8 mouse cellular contexts compared by ENCODE assay signal in genomic region chr4:43442456-43443361, GRCm38 (mm10). TPM values are rescaled to one million over a fixed set of nuclear protein-coding genes. Genes with fewer than 3 reads are reported as not detected.
DNase-seq lines count a peak whose midpoint lies in the region; ATAC-seq and TF ChIP-seq lines count a peak whose summit lies in the region.

No protein-coding gene starts in this region.

- intact Hi-C loops in heart, adult 2 months (cut with DNase I), result loop anchor here (2.0 to 5.0 kb wide), 4 partner anchors 36 to 135 kb away; partner anchors contain the start of genes Creb3, Gba2, Rgp1 and Tln1

- TF ChIP-seq CTCF in heart, adult 2 months (IDR thresholded peaks at IDR 0.05), result no peak
- no peak for TF ChIP-seq CTCF in midbrain, postnatal 0 days (IDR thresholded peaks at IDR 0.05)

- no peak for TF ChIP-seq EP300 in heart, adult 2 months (IDR thresholded peaks at IDR 0.05; ENCODE audit: insufficient read depth, low read depth, low read length)

- H3K27me3 ChIP-seq in heart, adult 2 months (ENCODE audit: control insufficient read depth, insufficient read depth, low read length), result no peaks in the 10 kb centered on the region
- H3K27me3 ChIP-seq in midbrain, postnatal 0 days (ENCODE audit: insufficient read depth, low read length), result no peaks in the 10 kb centered on the region

- H3K9me3 ChIP-seq in midbrain, postnatal 0 days (ENCODE audit: low read length), result no peaks in the 10 kb centered on the region

- H3K9ac ChIP-seq in heart, adult 2 months (ENCODE audit: low read depth, low read length), result peak overlapping the region; percentile 66
- H3K9ac ChIP-seq in midbrain, postnatal 0 days (replicated peaks; ENCODE audit: low read length, poor library complexity, severe bottlenecking), result peak overlapping the region; percentile 97

- H3K79me2 ChIP-seq in heart, adult 2 months (replicated peaks; ENCODE audit: control insufficient read depth, insufficient read depth, low read length), result no peaks in the 10 kb centered on the region

- TF ChIP-seq POLR2A in heart, adult 2 months (IDR thresholded peaks at IDR 0.05; ENCODE audit: insufficient read depth, low read depth, low read length), result no peak

- DNase-seq in 3134 (ENCODE audit: extremely low read depth, insufficient read length, low spot score) (peak; percentile 93), liver (peak; percentile 80)
- peak; percentile 72 to 75 for DNase-seq in adrenal gland, adult 18-20 months (ENCODE audit: low spot score in 2 of 2)
- DNase-seq in embryo, embryonic 11.5 days (ENCODE audit: low read depth, low spot score), result peak; percentile 70
- DNase-seq in heart, adult 2 months, result peak; percentile 80 to 87
- DNase-seq in kidney, adult 9 months, result peak; percentile 84
- peak; percentile 79 for DNase-seq in midbrain, postnatal 0 days (ENCODE audit: low spot score)
- peak; percentile 66 to 83 for DNase-seq in spleen, postnatal 4 days (ENCODE audit: low spot score in 2 of 2)

- H3K4me1 ChIP-seq in heart, adult 2 months (ENCODE audit: control insufficient read depth, insufficient read depth, low read length), result peaks cover 3% of the 10 kb centered on the region; the same call in 1 of the 2 replicates
- no peaks in the 10 kb centered on the region; the same call in 1 of the 2 replicates for H3K4me1 ChIP-seq in midbrain, postnatal 0 days (ENCODE audit: insufficient read depth, low read length)

- H3K36me3 ChIP-seq in heart, adult 2 months (ENCODE audit: control insufficient read depth, insufficient read depth, low read length), result no peaks in the 10 kb centered on the region
- peaks cover 30% of the 10 kb centered on the region for H3K36me3 ChIP-seq in midbrain, postnatal 0 days (ENCODE audit: insufficient read depth, low read length)

- ATAC-seq in midbrain, postnatal 0 days (ENCODE audit: low FRiP score), result peak; percentile 44

- peak overlapping the region; percentile 87 for H3K27ac ChIP-seq in heart, adult 2 months
- H3K27ac ChIP-seq in midbrain, postnatal 0 days (ENCODE audit: low read depth, low read length), result peak overlapping the region; percentile 88

- peak overlapping the region; percentile 77 for H3K4me3 ChIP-seq in heart, adult 2 months
- peak overlapping the region; percentile 97 for H3K4me3 ChIP-seq in midbrain, postnatal 0 days (ENCODE audit: low read depth, low read length)

- WGBS in heart, adult 2 months, result under 1% methylated on average over 77 of the region's 88 CpGs
- under 1% methylated on average over 66 of the region's 88 CpGs for WGBS in midbrain, postnatal 0 days

- peak overlapping the region; percentile 91 for H3K4me2 ChIP-seq in midbrain, postnatal 0 days (ENCODE audit: low read depth, low read length, poor library complexity, severe bottlenecking)

RNA-seq across cellular contexts. Expression of gene Tesk1, which starts 1.0 kb away (rescaled TPM):
- total RNA-seq in adrenal gland, adult 18-20 months (2021), result 10 to 100 TPM; 67.6 to 72.3 TPM
- 10 to 100 TPM; 36.6 to 37.5 TPM for total RNA-seq in heart, adult 2 months (2021)
- 51.5 and 52.6 TPM in 2 replicates for polyA plus RNA-seq in heart, adult 2 months (2012; rRNA removed)
- 141 and 184 TPM in 2 replicates for total RNA-seq in midbrain, postnatal 0 days (2014; rRNA removed)
- polyA plus RNA-seq in midbrain, postnatal 0 days (2015; fragmentation: Nextera tagmentation; extraction: Ambion mirVana), result 17.2 and 18.9 TPM in 2 replicates

RNA-seq across cellular contexts. Expression of gene Cd72, which starts 11.7 kb away (rescaled TPM):
- total RNA-seq in adrenal gland, adult 18-20 months (2021), result 1 to 10 TPM; 2.6 to 2.8 TPM
- total RNA-seq in heart, adult 2 months (2021), result 1 to 10 TPM in 1 of 2 experiments, under 1 TPM in 1; 0.97 to 1.0 TPM
- polyA plus RNA-seq in heart, adult 2 months (2012; rRNA removed), result 1.8 and 4.8 TPM in 2 replicates
- not detected in 2 replicates for total RNA-seq in midbrain, postnatal 0 days (2014; rRNA removed)
- polyA plus RNA-seq in midbrain, postnatal 0 days (2015; fragmentation: Nextera tagmentation; extraction: Ambion mirVana), result 5.2 and 5.4 TPM in 2 replicates

RNA-seq across cellular contexts. Expression of gene Fam166b, which starts 13.8 kb away (rescaled TPM):
- not detected for total RNA-seq in adrenal gland, adult 18-20 months (2021)
- total RNA-seq in heart, adult 2 months (2021), result not detected
- 1.4 TPM in 1 of 2 replicates, not detected in the other for polyA plus RNA-seq in heart, adult 2 months (2012; rRNA removed)
- total RNA-seq in midbrain, postnatal 0 days (2014; rRNA removed), result 1.7 and 2.8 TPM in 2 replicates
- polyA plus RNA-seq in midbrain, postnatal 0 days (2015; fragmentation: Nextera tagmentation; extraction: Ambion mirVana), result 1.6 and 2.2 TPM in 2 replicates

RNA-seq across cellular contexts. Expression of gene Sit1, which starts 40.8 kb away (rescaled TPM):
- under 1 TPM in 1 of 2 experiments, not detected in 1; 0.38 TPM for total RNA-seq in adrenal gland, adult 18-20 months (2021)
- under 1 TPM in 1 of 2 experiments, not detected in 1; 0.31 TPM for total RNA-seq in heart, adult 2 months (2021)
- polyA plus RNA-seq in heart, adult 2 months (2012; rRNA removed), result not detected in 2 replicates
- total RNA-seq in midbrain, postnatal 0 days (2014; rRNA removed), result not detected in 2 replicates
- polyA plus RNA-seq in midbrain, postnatal 0 days (2015; fragmentation: Nextera tagmentation; extraction: Ambion mirVana), result not detected in 2 replicates

RNA-seq across cellular contexts. Expression of gene Ccdc107, which starts 50.0 kb away (rescaled TPM):
- 10 to 100 TPM; 49.7 to 58.0 TPM for total RNA-seq in adrenal gland, adult 18-20 months (2021)
- 10 to 100 TPM; 29.8 to 33.8 TPM for total RNA-seq in heart, adult 2 months (2021)
- polyA plus RNA-seq in heart, adult 2 months (2012; rRNA removed), result 50.8 and 67.9 TPM in 2 replicates
- total RNA-seq in midbrain, postnatal 0 days (2014; rRNA removed), result 74.0 and 77.4 TPM in 2 replicates
- 107 and 120 TPM in 2 replicates for polyA plus RNA-seq in midbrain, postnatal 0 days (2015; fragmentation: Nextera tagmentation; extraction: Ambion mirVana)

Comparison
In these comparisons a context has a peak if more than half of its experiments do, and no peak if none do; other contexts are left out.
1. Peak in every context shown above with its lines: DNase-seq, ATAC-seq, H3K4me3 ChIP-seq and H3K27ac ChIP-seq.